Mouse (Mus musculus): ENCODE data around the gene Slc17a2.

DNA sequence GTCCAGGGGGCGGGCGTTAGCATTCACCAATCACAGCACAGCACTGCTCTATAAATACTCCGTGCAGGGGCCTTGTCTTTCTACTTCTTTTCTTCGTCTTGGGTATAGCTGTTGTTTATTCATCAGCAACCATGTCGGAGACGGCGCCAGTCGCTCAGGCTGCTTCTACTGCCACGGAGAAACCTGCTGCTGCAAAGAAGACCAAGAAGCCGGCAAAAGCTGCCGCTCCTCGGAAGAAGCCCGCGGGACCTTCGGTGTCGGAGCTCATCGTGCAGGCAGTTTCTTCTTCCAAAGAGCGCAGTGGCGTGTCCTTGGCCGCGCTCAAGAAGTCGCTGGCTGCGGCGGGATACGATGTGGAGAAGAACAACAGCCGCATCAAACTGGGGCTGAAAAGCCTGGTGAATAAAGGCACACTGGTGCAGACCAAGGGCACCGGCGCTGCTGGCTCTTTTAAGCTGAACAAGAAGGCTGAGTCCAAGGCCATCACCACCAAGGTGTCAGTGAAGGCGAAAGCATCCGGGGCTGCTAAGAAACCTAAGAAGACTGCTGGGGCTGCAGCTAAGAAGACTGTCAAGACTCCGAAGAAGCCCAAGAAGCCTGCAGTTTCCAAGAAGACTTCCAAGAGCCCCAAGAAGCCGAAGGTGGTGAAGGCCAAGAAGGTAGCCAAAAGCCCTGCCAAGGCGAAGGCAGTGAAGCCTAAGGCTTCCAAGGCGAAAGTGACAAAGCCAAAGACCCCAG, 43.0 kb upstream of the Slc17a2 start, which contains the start of gene Hist1h1a:
- TF ChIP-seq CTCF (IDR thresholded peaks at IDR 0.05; ENCODE audit: low read depth, low read length): no peak
- 0 out of 2 replicates have a peak, but pooled peaks have one; percentile 80 for TF ChIP-seq POLR2A (IDR thresholded peaks at IDR 0.05; ENCODE audit: borderline replicate concordance, low read depth, low read length)

All from bone marrow macrophage, adult 2 months (primary cell).